Mouse (Mus musculus) monocyte, adult 2 months (primary cell): ENCODE measurements around the gene Prcd.

Source experiments
- DNase-seq, 2 experiments: peaks; one replicate each; pipeline ENCODE4 v3.0.0; 2022; ENCODE audit warnings: low spot score in 2 of 2, low read depth in 1 of 2

Prcd gene

GRCm38 (mm10) chr11:116685729-116686128, 32.4 kb downstream of the Prcd start:
- DNase-seq, result no peak

- no peak for DNase-seq
Measured at GRCm38 (mm10) chr11:116687897-116688296, 34.6 kb downstream of the Prcd start.

GRCm38 (mm10) chr11:116689622-116690021, 36.3 kb downstream of the Prcd start:
- DNase-seq, result no peak

GRCm38 (mm10) chr11:116690701-116691575, 37.6 kb downstream of the Prcd start:
- no peak for DNase-seq

GRCm38 (mm10) chr11:116693899-116694249, 40.5 kb downstream of the Prcd start:
- no peak for DNase-seq

GRCm38 (mm10) chr11:116694250-116695193, 41.2 kb downstream of the Prcd start:
- no peak for DNase-seq

- no peak for DNase-seq
Measured at GRCm38 (mm10) chr11:116695194-116695880, 42.0 kb downstream of the Prcd start.

GRCm38 (mm10) chr11:116696426-116696825, 43.1 kb downstream of the Prcd start:
- no peak for DNase-seq

GRCm38 (mm10) chr11:116697521-116697920, 44.2 kb downstream of the Prcd start:
- no peak for DNase-seq

GRCm38 (mm10) chr11:116701377-116701841, 48.1 kb downstream of the Prcd start:
- DNase-seq, result no peak

GRCm38 (mm10) chr11:116704336-116705035, 51.2 kb downstream of the Prcd start:
- DNase-seq, result no peak

GRCm38 (mm10) chr11:116705204-116705608, 51.9 kb downstream of the Prcd start:
- no peak for DNase-seq

GRCm38 (mm10) chr11:116706363-116706762, 53.0 kb downstream of the Prcd start:
- no peak for DNase-seq

GRCm38 (mm10) chr11:116710171-116710570, 56.8 kb downstream of the Prcd start:
- no peak for DNase-seq

GRCm38 (mm10) chr11:116710793-116711192, 57.5 kb downstream of the Prcd start:
- DNase-seq, result no peak

- DNase-seq, result no peak
Measured at GRCm38 (mm10) chr11:116714052-116714451, 60.7 kb downstream of the Prcd start.
